Mouse (Mus musculus): ENCODE results near the gene Slc10a7.

DNA sequence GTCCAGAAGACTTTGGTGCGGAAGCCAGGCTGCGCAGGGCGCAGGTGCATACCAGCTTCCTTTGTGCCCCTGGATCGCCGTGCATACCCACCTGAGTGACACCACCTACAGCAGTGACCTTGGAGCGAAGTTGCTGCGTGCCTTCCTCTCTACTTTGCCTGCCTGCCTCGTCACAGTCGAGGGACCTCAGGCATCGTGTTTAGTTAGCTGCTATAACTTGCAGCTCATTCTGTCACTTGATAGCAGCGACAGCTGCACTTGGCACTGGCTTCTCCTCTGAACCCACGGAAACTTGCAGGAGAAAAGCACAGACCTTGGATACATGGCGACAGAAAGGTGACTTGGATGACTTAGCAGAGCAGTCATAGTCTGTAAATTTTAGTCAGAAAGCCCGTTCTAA, 219.1 kb downstream of the Slc10a7 start:
- TF ChIP-seq EP300 (IDR thresholded peaks at IDR 0.05; ENCODE audit: low read depth) (no peak), CTCF (IDR thresholded peaks at IDR 0.05; ENCODE audit: low read depth) (no peak)

Data from liver, postnatal 0 days (tissue).